Mouse (Mus musculus): Measurements from ENCODE around the gene Zfp345.
"Not testable (repeated sequence)": the region's sequence is repeated elsewhere in the genome, so short reads cannot be mapped to it uniquely, and the experiment has no call there.

The Zfp345 gene

GRCm38 (mm10) chr2:150484939-150485778 lies at the start of gene Zfp345:
Gene Zfp345, minus strand, starts transcription at chr2:150485091.
- DNase-seq (ENCODE audit: low spot score in 2 of 2): peak; percentile 4 to 5

DNA sequence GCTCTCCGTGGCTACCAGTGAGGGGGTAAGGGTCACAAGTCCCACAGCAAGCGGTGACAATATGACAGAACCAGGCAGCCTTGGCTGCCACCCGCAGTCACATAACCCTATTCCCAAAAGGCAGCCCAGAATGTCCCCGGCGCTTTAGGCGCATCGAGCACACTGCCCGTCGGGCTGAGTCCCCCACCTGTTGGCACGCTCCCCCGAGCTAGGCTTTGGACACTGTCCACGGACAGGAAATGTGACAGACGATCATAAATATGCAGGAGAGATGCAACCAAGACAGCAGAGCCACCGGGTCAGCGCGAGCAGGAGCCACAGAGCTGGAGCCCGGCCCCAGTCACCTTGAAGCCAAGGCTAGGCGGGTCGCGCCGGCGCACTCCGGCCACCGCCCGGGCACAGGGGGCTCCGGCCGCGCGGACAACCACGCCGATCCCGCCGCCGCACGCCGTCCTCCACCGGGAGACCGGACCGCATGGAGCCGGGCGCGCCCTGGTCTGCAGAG lies 40.9 kb upstream of the Zfp345 start:
- DNase-seq (ENCODE audit: low spot score in 2 of 2): no peak

DNA sequence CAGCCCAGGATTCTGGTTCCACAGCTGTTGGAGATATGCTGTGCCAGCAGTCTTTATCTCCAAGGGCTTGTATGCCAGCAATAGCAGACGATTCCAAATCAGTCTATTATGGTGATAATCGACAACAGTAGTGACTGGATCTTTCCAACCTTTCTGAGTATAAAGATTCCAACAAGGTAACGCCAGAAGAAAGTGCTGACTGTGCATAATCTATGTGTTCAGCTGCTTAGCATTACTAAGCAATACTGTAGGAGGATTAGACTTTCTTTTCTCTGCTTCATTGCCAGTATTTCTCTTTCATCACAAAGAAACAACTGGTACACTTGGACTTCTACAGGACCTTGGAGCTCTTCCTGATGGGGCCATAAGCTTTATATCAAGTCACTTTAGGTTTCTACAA lies 27.9 kb upstream of the Zfp345 start:
- DNase-seq (ENCODE audit: low spot score in 2 of 2): no peak

DNA sequence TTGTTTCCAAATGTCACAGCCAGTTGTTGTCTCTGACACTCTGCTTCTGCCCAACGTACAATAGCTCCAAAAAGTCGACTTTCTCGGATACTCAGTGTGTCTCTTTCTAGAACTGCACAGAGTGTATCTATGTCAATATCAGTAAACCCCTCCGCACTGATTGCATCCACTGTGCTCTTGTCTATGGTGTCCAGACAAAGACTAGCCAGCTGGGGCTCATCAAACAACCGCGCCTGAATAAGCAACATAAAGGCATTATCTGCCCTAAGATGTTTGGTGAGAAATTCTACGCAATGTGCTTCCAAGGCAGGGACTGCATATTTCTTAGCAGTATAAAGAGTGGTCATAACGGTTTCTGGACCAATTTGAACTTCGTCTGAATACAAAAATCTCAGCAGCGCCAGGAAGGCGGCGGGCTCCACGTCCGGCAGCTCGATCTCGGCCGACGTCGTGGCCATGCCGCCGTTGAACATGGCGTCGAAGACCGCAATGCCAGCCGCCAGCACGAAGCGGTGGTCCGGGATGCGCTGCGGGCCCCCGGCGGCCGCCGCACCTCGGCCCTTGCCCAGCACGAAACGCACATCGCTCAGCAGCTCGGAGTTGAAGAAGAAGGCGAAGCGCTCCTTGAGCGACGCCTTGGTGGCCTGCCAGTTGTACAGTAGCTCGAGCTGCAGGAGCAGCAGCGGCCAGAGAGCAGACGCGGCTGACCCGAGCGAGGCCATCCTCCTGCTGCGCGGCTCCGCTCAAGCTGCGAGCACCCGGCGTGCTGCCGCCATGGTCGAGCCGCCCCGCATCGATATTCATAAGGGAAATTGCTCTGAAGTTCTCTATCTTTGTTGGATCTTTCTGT lies 15.5 kb upstream of the Zfp345 start:
- DNase-seq (ENCODE audit: low spot score in 2 of 2): not testable (repeated sequence)

- DNase-seq (ENCODE audit: low spot score in 2 of 2): no peak
These were observed 8.1 kb upstream of the Zfp345 start for GRCm38 (mm10) chr2:150493031-150493430.

DNA sequence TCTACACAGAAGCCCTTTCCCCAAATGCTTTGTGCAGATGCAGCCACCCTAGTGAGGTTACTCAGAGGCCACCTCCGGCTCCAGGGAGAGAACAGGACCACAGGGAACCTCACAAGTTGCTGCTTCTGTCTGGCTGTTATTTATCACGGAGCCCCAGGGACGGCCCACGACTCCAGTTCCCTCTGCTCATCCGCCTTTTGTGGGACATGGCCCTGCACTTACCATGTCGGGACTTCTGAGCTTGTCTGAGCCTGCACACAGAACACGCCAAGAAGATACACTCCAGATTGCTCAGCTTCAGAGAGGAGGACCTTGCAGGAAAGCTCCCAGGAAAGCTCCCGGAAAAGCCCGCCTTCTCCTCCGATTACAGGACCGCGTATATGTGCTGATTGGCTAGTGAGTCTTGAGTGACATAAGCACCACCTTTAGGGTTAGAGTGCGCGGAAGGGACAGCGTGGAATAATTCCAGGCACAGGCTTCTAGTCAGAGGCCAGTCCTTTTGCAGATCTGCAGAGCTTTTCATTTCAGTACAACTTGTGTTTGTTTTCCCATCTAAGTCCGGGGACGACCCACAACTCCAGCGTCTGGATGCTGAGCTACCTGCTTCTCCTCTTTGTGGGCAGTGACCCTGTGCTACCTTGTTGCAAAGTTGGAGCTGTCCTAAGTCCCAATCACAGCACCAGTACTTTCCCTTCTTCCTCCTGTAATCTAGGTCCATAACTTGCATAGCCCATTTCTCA lies 33.5 kb downstream of the Zfp345 start, which contains the start of gene Zfp442:
Gene Zfp442, minus strand, starts transcription at position 307 of the 740 bp plus-strand sequence.
- peak; percentile 55 to 83 for DNase-seq (ENCODE audit: low spot score in 2 of 2)

GRCm38 (mm10) chr2:150439084-150439483 lies 45.8 kb downstream of the Zfp345 start:
- not testable (repeated sequence) for DNase-seq (ENCODE audit: low spot score in 2 of 2)
